ENCODE assay signal across 24 mouse cellular contexts in the genomic region with DNA sequence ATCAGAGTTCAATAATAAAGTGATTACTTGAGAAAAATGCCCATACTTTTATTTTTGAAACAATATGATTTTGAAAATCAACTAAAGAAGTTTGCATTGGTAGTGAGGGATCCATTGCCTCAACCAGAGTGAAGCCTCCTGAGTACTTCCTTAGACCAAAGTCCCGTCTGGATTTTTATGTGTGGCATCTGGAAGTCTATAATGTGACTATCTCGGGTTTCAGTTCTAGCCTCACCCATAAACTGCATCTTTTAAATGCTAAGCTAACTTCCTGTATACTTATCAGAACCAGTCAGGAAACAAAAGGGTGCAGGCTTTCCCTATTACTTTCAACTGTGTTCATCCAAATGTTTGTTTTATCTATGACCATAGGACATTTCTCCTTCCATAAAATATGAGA.
"Had no signal": no experiment of that assay in that cellular context is flagged by ENCODE, and none has a peak within 500 bp of the region (broad histone marks: within the 10 kb centered on the region; RNA-seq: fewer than 3 reads in every experiment).

No protein-coding gene starts in this region.

- H3K9me3 ChIP-seq: hindbrain, embryonic 10.5 days; hindbrain, embryonic 12.5 days; limb, embryonic 10.5 days; limb, embryonic 12.5 days; liver, embryonic 13.5 days; liver, embryonic 15.5 days had no signal

- H3K27ac ChIP-seq: gastrocnemius, adult 2 months; heart, adult 2 months; hindbrain, embryonic 10.5 days; hindbrain, embryonic 12.5 days; hindbrain, embryonic 14.5 days; limb, embryonic 10.5 days; limb, embryonic 12.5 days; liver, embryonic 13.5 days; liver, embryonic 15.5 days had no signal

- H3K4me2 ChIP-seq: heart, embryonic 11.5 days; hindbrain, embryonic 12.5 days; hindbrain, embryonic 14.5 days; limb, embryonic 12.5 days; liver, embryonic 11.5 days; liver, embryonic 13.5 days; liver, embryonic 15.5 days had no signal

- H3K4me3 ChIP-seq: gastrocnemius, adult 2 months; heart, adult 2 months; hindbrain, embryonic 10.5 days; hindbrain, embryonic 12.5 days; limb, embryonic 10.5 days; limb, embryonic 12.5 days; liver, embryonic 13.5 days; liver, embryonic 15.5 days had no signal

- H3K27me3 ChIP-seq: hindbrain, embryonic 12.5 days; limb, embryonic 12.5 days; liver, embryonic 13.5 days; liver, embryonic 15.5 days had no signal

- ATAC-seq: hindbrain, embryonic 16.5 days; inflammation-experienced regulatory T-cells, adult 6 months; liver, postnatal 0 days had no signal

- H3K4me1 ChIP-seq: hindbrain, embryonic 10.5 days; hindbrain, embryonic 12.5 days; liver, embryonic 13.5 days; liver, embryonic 15.5 days had no signal

- DNase-seq: gastrocnemius, adult 2 months; gastrocnemius, postnatal 10 days; gastrocnemius, postnatal 25 days; heart, adult 2 months; heart, postnatal 10 days; heart, postnatal 4 days; kidney, adult 11 months; kidney, adult 2 months; kidney, postnatal 10 days; kidney, postnatal 25 days; kidney, postnatal 4 days; liver; liver, embryonic 13.5 days; liver, postnatal 0 days had no signal

- H3K36me3 ChIP-seq: hindbrain, embryonic 10.5 days; hindbrain, embryonic 12.5 days; limb, embryonic 10.5 days; limb, embryonic 12.5 days; liver, embryonic 13.5 days; liver, embryonic 15.5 days had no signal

- H3K9ac ChIP-seq: hindbrain, embryonic 12.5 days; hindbrain, embryonic 14.5 days; limb, embryonic 12.5 days; liver, embryonic 13.5 days; liver, embryonic 15.5 days; liver, postnatal 0 days had no signal
